ENCODE assay signal across 10 mouse cellular contexts in genomic region chr3:59321278-59321876, GRCm38 (mm10). TPM values are rescaled to one million over a fixed set of nuclear protein-coding genes. Genes with fewer than 3 reads are reported as not detected.
A peak's percentile ranks its signal among the peaks of the same experiment; 100 is the strongest.
DNase-seq lines count a peak whose midpoint lies in the region; ATAC-seq and TF ChIP-seq lines count a peak whose summit lies in the region.
"Had no signal": no experiment of that assay in that cellular context is flagged by ENCODE, and none has a peak within 500 bp of the region (broad histone marks: within the 10 kb centered on the region; RNA-seq: fewer than 3 reads in every experiment).

No protein-coding gene starts in this region.

- no peak overlapping the region for H3K4me2 ChIP-seq in liver, embryonic 11.5 days
- H3K4me2 ChIP-seq in hindbrain, embryonic 11.5 days (replicated peaks; ENCODE audit: low read depth, low read length) = no peak overlapping the region
- no peak overlapping the region for H3K4me2 ChIP-seq in midbrain, postnatal 0 days (ENCODE audit: low read depth, low read length, poor library complexity, severe bottlenecking)
- H3K4me2 ChIP-seq: embryonic facial prominence, embryonic 12.5 days; stomach, embryonic 15.5 days had no signal

- TF ChIP-seq CTCF in liver, adult 2 months (IDR thresholded peaks at IDR 0.05; ENCODE audit: low read depth, low read length) = 0 out of 2 replicates have a peak, but pooled peaks have one; percentile 13
- TF ChIP-seq CTCF in midbrain, postnatal 0 days (IDR thresholded peaks at IDR 0.05) = peak; percentile 89

- H3K4me1 ChIP-seq in liver, adult 2 months (ENCODE audit: control insufficient read depth, insufficient read depth, low read length) = no peaks in the 10 kb centered on the region; the same call in 1 of the 2 replicates
- no peaks in the 10 kb centered on the region for H3K4me1 ChIP-seq in liver, embryonic 11.5 days (replicated peaks; ENCODE audit: control insufficient read depth, insufficient read depth, low read length)
- no peaks in the 10 kb centered on the region for H3K4me1 ChIP-seq in hindbrain, embryonic 11.5 days (replicated peaks; ENCODE audit: control insufficient read depth, insufficient read depth, low read length)
- no peaks in the 10 kb centered on the region for H3K4me1 ChIP-seq in midbrain, postnatal 0 days (ENCODE audit: insufficient read depth, low read length)
- H3K4me1 ChIP-seq: embryonic facial prominence, embryonic 12.5 days; stomach, embryonic 15.5 days had no signal

- H3K36me3 ChIP-seq in liver, adult 2 months (ENCODE audit: control insufficient read depth, insufficient read depth, low read length) = no peaks in the 10 kb centered on the region
- H3K36me3 ChIP-seq in liver, embryonic 11.5 days (ENCODE audit: control insufficient read depth, insufficient read depth, low read length) = no peaks in the 10 kb centered on the region; the same call in 1 of the 2 replicates
- no peaks in the 10 kb centered on the region for H3K36me3 ChIP-seq in hindbrain, embryonic 11.5 days (ENCODE audit: control insufficient read depth, insufficient read depth, low read length)
- H3K36me3 ChIP-seq in midbrain, postnatal 0 days (ENCODE audit: insufficient read depth, low read length) = 0 out of 2 replicates have a peak, but pooled peaks cover 12% of the 10 kb centered on the region

- WGBS in liver, adult 2 months = 41% methylated on average over 7 of the region's 7 CpGs
- WGBS in liver, embryonic 11.5 days = 48% methylated on average over 7 of the region's 7 CpGs
- WGBS in hindbrain, embryonic 11.5 days = 53% methylated on average over 7 of the region's 7 CpGs
- WGBS in midbrain, postnatal 0 days = 46% methylated on average over 7 of the region's 7 CpGs

- no peak for TF ChIP-seq POLR2A in liver, adult 2 months (IDR thresholded peaks at IDR 0.05; ENCODE audit: extremely low read depth, insufficient read depth, low read length)

- H3K9ac ChIP-seq in liver, adult 2 months (ENCODE audit: low read depth, low read length) = no peak overlapping the region
- no peak overlapping the region for H3K9ac ChIP-seq in liver, embryonic 11.5 days (ENCODE audit: low read depth, low read length)
- H3K9ac ChIP-seq in hindbrain, embryonic 11.5 days (ENCODE audit: low read depth, low read length) = no peak overlapping the region
- no peak overlapping the region for H3K9ac ChIP-seq in midbrain, postnatal 0 days (replicated peaks; ENCODE audit: low read length, poor library complexity, severe bottlenecking)
- H3K9ac ChIP-seq: embryonic facial prominence, embryonic 12.5 days; stomach, embryonic 15.5 days had no signal

- intact Hi-C loops in left cerebral cortex, postnatal 10 days (cut with DNase I) = loop anchor here (5.0 kb wide), 1 partner anchor 731 kb away; no protein-coding TSS in a partner anchor

- no peaks in the 10 kb centered on the region for H3K27me3 ChIP-seq in liver, adult 2 months (ENCODE audit: control insufficient read depth, insufficient read depth, low read length)
- no peaks in the 10 kb centered on the region for H3K27me3 ChIP-seq in liver, embryonic 11.5 days (replicated peaks; ENCODE audit: control insufficient read depth, insufficient read depth, low read length)
- H3K27me3 ChIP-seq in hindbrain, embryonic 11.5 days (ENCODE audit: control insufficient read depth, insufficient read depth, low read length) = no peaks in the 10 kb centered on the region
- H3K27me3 ChIP-seq in midbrain, postnatal 0 days (ENCODE audit: insufficient read depth, low read length) = no peaks in the 10 kb centered on the region
- H3K27me3 ChIP-seq: embryonic facial prominence, embryonic 12.5 days; stomach, embryonic 15.5 days had no signal

- ATAC-seq in liver, embryonic 11.5 days (replicated peaks; ENCODE audit: low FRiP score) = no peak
- ATAC-seq in hindbrain, embryonic 11.5 days (ENCODE audit: low FRiP score) = 0 out of 2 replicates have a peak, but pooled peaks have one; percentile 53
- peak; percentile 51; the same call in 1 of the 2 replicates for ATAC-seq in midbrain, postnatal 0 days (ENCODE audit: low FRiP score)

- H3K4me3 ChIP-seq in liver, adult 2 months (ENCODE audit: insufficient read depth, low read depth, low read length) = no peak overlapping the region
- H3K4me3 ChIP-seq in liver, embryonic 11.5 days (ENCODE audit: low read depth, low read length) = no peak overlapping the region
- H3K4me3 ChIP-seq in hindbrain, embryonic 11.5 days (ENCODE audit: low read depth, low read length) = no peak overlapping the region
- no peak overlapping the region for H3K4me3 ChIP-seq in midbrain, postnatal 0 days (ENCODE audit: low read depth, low read length)
- H3K4me3 ChIP-seq: embryonic facial prominence, embryonic 12.5 days; stomach, embryonic 15.5 days had no signal

- no peak overlapping the region for H3K27ac ChIP-seq in liver, adult 2 months (replicated peaks; ENCODE audit: insufficient read depth, low read depth, low read length)
- no peak overlapping the region for H3K27ac ChIP-seq in liver, embryonic 11.5 days (ENCODE audit: low read depth, low read length)
- H3K27ac ChIP-seq in hindbrain, embryonic 11.5 days (ENCODE audit: low read depth, low read length) = no peak overlapping the region
- no peak overlapping the region for H3K27ac ChIP-seq in midbrain, postnatal 0 days (ENCODE audit: low read depth, low read length)
- H3K27ac ChIP-seq: embryonic facial prominence, embryonic 12.5 days; stomach, embryonic 15.5 days had no signal

- H3K79me2 ChIP-seq in liver, adult 2 months (ENCODE audit: control insufficient read depth, insufficient read depth, low read length) = no peaks in the 10 kb centered on the region

- H3K9me3 ChIP-seq in liver, embryonic 11.5 days (ENCODE audit: control insufficient read depth, low read length) = no peaks in the 10 kb centered on the region
- H3K9me3 ChIP-seq in hindbrain, embryonic 11.5 days (ENCODE audit: control insufficient read depth, low read length) = no peaks in the 10 kb centered on the region
- no peaks in the 10 kb centered on the region for H3K9me3 ChIP-seq in midbrain, postnatal 0 days (ENCODE audit: low read length)
- H3K9me3 ChIP-seq: embryonic facial prominence, embryonic 12.5 days; stomach, embryonic 15.5 days had no signal

- peak; percentile 51 for DNase-seq in liver, adult 2 months (ENCODE audit: extremely low read depth, low read depth, low spot score)
- no peak for DNase-seq in liver, embryonic 11.5 days (ENCODE audit: low spot score)
- DNase-seq in adrenal gland, adult 18-20 months (ENCODE audit: low spot score in 2 of 2) = peak; percentile 43 to 44
- DNase-seq in embryo, embryonic 10 days (ENCODE audit: low spot score) = peak; percentile 78
- DNase-seq in hindbrain, embryonic 11.5 days (ENCODE audit: low spot score) = peak; percentile 64
- peak; percentile 37 to 39 for DNase-seq in left cerebral cortex, postnatal 10 days (ENCODE audit: extremely low spot score in 1 of 2, low spot score in 2 of 2)
- DNase-seq in midbrain, postnatal 0 days (ENCODE audit: low spot score) = peak; percentile 78
- peak; percentile 75 for DNase-seq in thymus, postnatal 0 days (ENCODE audit: low spot score)

RNA-seq across cellular contexts. Expression of gene Igsf10, which starts 22.8 kb away (rescaled TPM):
- total RNA-seq in liver, adult 2 months (2014; rRNA removed) = 0.65 and 1.0 TPM in 2 replicates
- polyA plus RNA-seq in liver, adult 2 months (2012; rRNA removed) = 0.22 and 0.23 TPM in 2 replicates
- polyA plus RNA-seq in liver, embryonic 11.5 days (2014; fragmentation: Nextera tagmentation; extraction: Ambion mirVana) = 1.1 and 1.2 TPM in 2 replicates
- 1 to 10 TPM; 1.2 to 1.8 TPM for total RNA-seq in adrenal gland, adult 18-20 months (2021)
- polyA plus RNA-seq in hindbrain, embryonic 11.5 days (2014; fragmentation: Nextera tagmentation; extraction: Ambion mirVana) = 3.7 and 4.3 TPM in 2 replicates
- total RNA-seq in left cerebral cortex, postnatal 10 days (2021) = 1 to 10 TPM; 4.2 TPM
- 6.5 and 7.8 TPM in 2 replicates for total RNA-seq in midbrain, postnatal 0 days (2014; rRNA removed)
- 3.6 and 4.1 TPM in 2 replicates for polyA plus RNA-seq in midbrain, postnatal 0 days (2015; fragmentation: Nextera tagmentation; extraction: Ambion mirVana)
- polyA plus RNA-seq in thymus, postnatal 0 days (2015; fragmentation: Nextera tagmentation; extraction: Ambion mirVana) = 1.1 and 1.3 TPM in 2 replicates

RNA-seq across cellular contexts. Expression of gene P2ry12, which starts 58.7 kb away (rescaled TPM):
- total RNA-seq in liver, adult 2 months (2014; rRNA removed) = 2.3 and 2.6 TPM in 2 replicates
- 1.3 and 1.7 TPM in 2 replicates for polyA plus RNA-seq in liver, adult 2 months (2012; rRNA removed)
- polyA plus RNA-seq in liver, embryonic 11.5 days (2014; fragmentation: Nextera tagmentation; extraction: Ambion mirVana) = 1.9 and 2.2 TPM in 2 replicates
- total RNA-seq in adrenal gland, adult 18-20 months (2021) = 1 to 10 TPM; 1.9 to 2.4 TPM
- 3.9 and 4.3 TPM in 2 replicates for polyA plus RNA-seq in hindbrain, embryonic 11.5 days (2014; fragmentation: Nextera tagmentation; extraction: Ambion mirVana)
- total RNA-seq in left cerebral cortex, postnatal 10 days (2021) = 10 to 100 TPM; 58.1 to 64.3 TPM
- 13.9 and 15.6 TPM in 2 replicates for total RNA-seq in midbrain, postnatal 0 days (2014; rRNA removed)
- 9.9 and 11.1 TPM in 2 replicates for polyA plus RNA-seq in midbrain, postnatal 0 days (2015; fragmentation: Nextera tagmentation; extraction: Ambion mirVana)
- polyA plus RNA-seq in thymus, postnatal 0 days (2015; fragmentation: Nextera tagmentation; extraction: Ambion mirVana) = 3.4 and 4.1 TPM in 2 replicates
